Mouse (Mus musculus) kidney, adult 2 months (tissue): ENCODE measurements around the gene Trim30a. TPM values are rescaled to one million over a fixed set of nuclear protein-coding genes. Genes with fewer than 3 reads are reported as not detected.
"Not testable (repeated sequence)": the region's sequence is repeated elsewhere in the genome, so short reads cannot be mapped to it uniquely, and the experiment has no call there.

Source experiments
- DNase-seq: peaks from one replicate; pipeline ENCODE4 v3.0.0; 2021
- H3K27ac ChIP-seq: fragments of 200-500 bp; 2 replicates; pipeline ENCODE4 v1.5.1; 2012; ENCODE audit warnings: low read depth, low read length, control low read depth, inconsistent platforms; ENCODE audit not compliant: insufficient read depth
- H3K27me3 ChIP-seq: fragments of 200-500 bp; replicated peaks from 2 replicates; pipeline ENCODE4 v1.6.1; 2012; ENCODE audit warnings: mild to moderate bottlenecking, moderate library complexity, low read length, inconsistent platforms; ENCODE audit not compliant: control insufficient read depth, insufficient read depth
- H3K36me3 ChIP-seq: fragments of 200-500 bp; 2 replicates; pipeline ENCODE4 v1.6.1; 2012; ENCODE audit warnings: mild to moderate bottlenecking, moderate library complexity, low read length, inconsistent platforms; ENCODE audit not compliant: control insufficient read depth, insufficient read depth
- H3K4me1 ChIP-seq: fragments of 200-500 bp; 2 replicates; pipeline ENCODE4 v1.6.1; 2011; ENCODE audit warnings: low read length; ENCODE audit not compliant: control insufficient read depth, insufficient read depth
- H3K4me3 ChIP-seq: fragments of 200-500 bp; 2 replicates; pipeline ENCODE4 v1.5.1; 2011; ENCODE audit warnings: mild to moderate bottlenecking, low read depth, low read length, control low read depth; ENCODE audit not compliant: insufficient read depth
- CTCF ChIP-seq: fragments of 200-500 bp; conservative IDR thresholded peaks from 2 replicates; pipeline ENCODE4 v1.5.1; 2011; ENCODE audit warnings: low read depth, mild to moderate bottlenecking, control low read depth, low read length, moderate library complexity, mixed read lengths; ENCODE audit not compliant: insufficient read depth, insufficient read length
- POLR2A ChIP-seq: fragments of 200-500 bp; IDR thresholded peaks from one replicate; pipeline ENCODE4 v1.6.1; 2011; ENCODE audit warnings: low read depth, low read length, control low read depth
- WGBS: fragments of 180-500 bp; shearing (Covaris S2); methylation state at CpG from one replicate; pipeline ENCODE4 v1.1.7; 2018; 5-methylcytosine and 5-hydroxymethylcytosine counted together
- polyA plus RNA-seq: library from polyadenylated mRNA; depleted of rRNA; stranded (reverse); fragments of >200 nt; gene quantifications from 2 replicates; pipeline ENCODE4 v1.2.3, GENCODE M21; 2012; rRNA removed

The Trim30a gene
- 2.1 and 4.6 TPM in 2 replicates for polyA plus RNA-seq

- TF ChIP-seq CTCF (peak; percentile 27; the same call in 1 of the 2 replicates), POLR2A (no peak)
- peak within 1 kb of the TSS; percentile 44 for H3K4me3 ChIP-seq
- peak; percentile 61 for DNase-seq
- no peaks in the 10 kb centered on the region for H3K4me1 ChIP-seq
- WGBS, result 51% methylated on average over 3 of the region's 3 CpGs
- H3K36me3 ChIP-seq, result no peaks in the 10 kb centered on the region
- no peaks in the 10 kb centered on the region for H3K27me3 ChIP-seq
- H3K27ac ChIP-seq, result peak within 1 kb of the TSS; percentile 95
Observed at GRCm38 (mm10) chr7:104465065-104465744, at the start of gene Trim30a. Trim30a (minus strand) TSS chr7:104465193.

DNA sequence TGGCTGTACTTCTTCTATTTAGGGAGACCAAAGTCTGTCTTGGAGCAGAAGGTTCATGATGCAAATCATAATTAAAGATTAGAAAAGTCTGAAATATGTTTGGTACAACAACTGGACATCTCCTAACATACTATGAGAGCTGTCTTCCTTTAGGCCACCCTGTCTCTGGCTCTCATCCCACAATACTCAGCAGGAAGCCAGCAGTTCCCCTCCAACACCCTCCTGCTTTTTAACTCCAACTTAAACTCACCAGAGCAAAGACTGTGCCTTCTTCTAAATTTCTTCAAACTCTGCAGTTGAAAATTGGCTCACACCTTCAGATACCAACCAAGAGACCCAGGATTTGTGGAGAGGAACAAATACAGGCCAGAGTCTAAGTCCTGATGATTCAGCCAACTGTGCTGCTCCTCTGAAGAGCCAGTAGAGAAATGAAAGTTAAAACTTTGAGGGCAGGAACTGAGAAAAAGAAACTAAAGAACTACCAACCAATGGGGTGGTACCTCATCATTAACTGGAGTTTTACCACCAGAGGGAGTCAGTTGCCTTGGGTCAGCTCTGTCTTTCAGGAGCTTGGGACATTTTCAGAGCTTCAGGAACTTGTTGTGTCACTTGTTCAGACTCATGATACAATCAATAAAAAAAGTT, 42.5 kb upstream of the Trim30a start, which contains the start of gene Trim30d:
TSS of gene Trim30d (minus strand) at position 429 of the 645 bp plus-strand sequence.
- H3K27ac ChIP-seq, result 0 out of 2 replicates have a peak within 1 kb of the TSS, but pooled peaks have one; percentile 3
- not testable (repeated sequence) for H3K36me3 ChIP-seq, H3K4me3 ChIP-seq, H3K4me1 ChIP-seq, H3K27me3 ChIP-seq
- peak; percentile 8 for DNase-seq

DNA sequence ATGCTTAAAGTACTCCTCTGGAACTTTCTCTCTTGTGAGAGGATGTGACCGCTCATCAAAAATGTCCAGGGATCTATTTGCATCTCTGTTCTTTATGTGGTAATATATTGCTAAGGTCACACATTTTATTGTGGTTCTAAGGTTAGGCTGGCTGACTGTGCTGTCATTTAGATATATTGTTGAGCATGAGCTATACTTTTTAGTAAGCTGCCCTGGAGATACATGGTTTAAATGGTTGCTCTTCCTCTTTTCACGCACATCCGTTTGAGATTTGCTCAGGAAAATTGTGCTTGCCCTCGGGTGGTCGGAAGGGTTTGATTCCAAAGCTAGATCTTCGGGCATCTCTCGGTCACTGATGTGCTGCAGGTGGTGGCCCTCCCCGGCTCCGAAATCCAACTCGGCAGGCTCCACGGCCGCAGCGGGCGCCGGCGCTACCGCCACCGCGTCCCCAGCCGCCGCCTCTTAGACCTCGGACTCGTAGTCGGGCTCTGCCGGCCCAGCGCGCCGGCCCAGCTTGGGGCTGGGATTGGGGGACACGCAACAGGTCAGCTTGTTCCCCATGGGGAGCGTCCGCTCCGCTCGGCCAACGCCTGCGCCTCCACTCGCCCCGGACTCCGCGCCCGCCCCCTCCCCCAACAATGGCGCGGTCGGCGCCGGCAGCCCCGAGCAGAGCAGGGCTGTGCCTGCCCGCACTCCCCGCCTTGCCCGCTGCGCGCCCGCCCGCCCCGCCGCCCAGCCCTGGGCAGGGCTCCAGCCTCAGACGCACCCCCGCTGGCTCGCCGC, 36.8 kb upstream of the Trim30a start:
- 4% methylated on average over 57 of the region's 59 CpGs for WGBS
- TF ChIP-seq CTCF, result no peak
- DNase-seq, result no peak
- Histone ChIP-seq H3K27ac (no peak overlapping the region), H3K4me3 (peak overlapping the region; percentile 16), H3K4me1 (no peaks in the 10 kb centered on the region), H3K36me3 (no peaks in the 10 kb centered on the region), H3K27me3 (no peaks in the 10 kb centered on the region)

DNA sequence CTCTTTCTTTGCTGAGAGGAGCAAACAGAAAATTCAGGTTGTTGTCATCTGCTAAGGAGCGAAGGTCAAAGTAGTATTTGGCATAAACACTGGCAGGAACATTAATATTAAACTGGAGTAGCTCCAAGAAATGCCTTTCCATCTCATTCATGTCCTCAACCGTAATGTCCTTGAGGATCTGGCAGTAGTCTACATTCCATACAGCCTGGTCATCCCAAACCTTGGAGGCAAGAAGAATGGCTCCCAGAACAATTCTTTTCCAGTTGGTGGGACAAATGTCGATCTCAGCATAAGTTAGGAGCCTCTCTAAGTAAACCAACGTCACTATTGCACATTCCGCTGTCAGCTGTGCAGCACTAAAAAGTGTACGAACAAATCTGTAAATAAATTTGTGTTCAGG, 36.2 kb upstream of the Trim30a start:
- WGBS, result 47% methylated on average over 6 of the region's 6 CpGs
- not testable (repeated sequence) for H3K4me1 ChIP-seq, H3K36me3 ChIP-seq, H3K27me3 ChIP-seq, H3K4me3 ChIP-seq, DNase-seq, H3K27ac ChIP-seq

- WGBS, result 46% methylated on average over 7 of the region's 8 CpGs
- not testable (repeated sequence) for H3K4me3 ChIP-seq
Observed at GRCm38 (mm10) chr7:104499464-104499863, 34.5 kb upstream of the Trim30a start.

DNA sequence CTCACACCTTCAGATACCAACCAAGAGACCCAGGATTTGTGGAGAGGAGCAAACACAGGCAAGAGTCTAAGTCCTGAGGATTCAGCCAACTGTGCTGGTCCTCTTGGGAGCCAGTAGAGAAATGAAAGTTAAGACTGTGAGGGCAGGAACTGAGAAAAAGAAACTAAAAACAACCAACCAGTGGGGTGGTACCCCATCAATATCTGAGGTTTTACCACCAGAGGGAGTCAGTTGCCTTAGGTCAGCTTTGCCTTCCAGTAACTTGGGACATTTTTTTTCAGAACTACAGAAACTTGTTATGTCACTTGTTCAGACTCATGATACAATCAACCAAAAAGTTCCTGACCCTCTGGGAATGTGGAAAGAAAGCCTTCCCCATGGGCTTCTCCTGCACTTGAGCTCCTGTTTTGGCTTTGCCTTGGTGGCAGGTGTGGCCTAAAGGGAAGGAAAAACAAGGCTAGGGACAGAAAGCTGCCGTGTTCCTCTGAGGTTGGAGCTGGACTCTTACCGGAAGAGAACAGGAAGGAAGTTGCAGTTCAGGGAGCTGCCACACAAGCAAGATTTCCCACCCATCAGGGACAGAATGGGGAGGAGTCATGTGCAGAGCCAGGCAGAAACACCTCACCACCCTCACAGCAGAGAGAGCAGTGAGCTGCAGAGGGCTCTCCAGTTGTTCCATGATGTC, 18.9 kb downstream of the Trim30a start:
- no peaks in the 10 kb centered on the region for H3K4me1 ChIP-seq
- H3K36me3 ChIP-seq, result no peaks in the 10 kb centered on the region
- TF ChIP-seq POLR2A (no peak), CTCF (0 out of 2 replicates have a peak, but pooled peaks have one; percentile 21)
- DNase-seq, result peak; percentile 55
- no peaks in the 10 kb centered on the region for H3K27me3 ChIP-seq
- 33% methylated on average over 2 of the region's 2 CpGs for WGBS
- peak overlapping the region; percentile 37 for H3K4me3 ChIP-seq
- peak overlapping the region; percentile 98 for H3K27ac ChIP-seq

More at GRCm38 (mm10) chr7:104499464-104499863, 34.5 kb upstream of the Trim30a start:
- not testable (repeated sequence) for H3K36me3 ChIP-seq, DNase-seq, H3K27me3 ChIP-seq, H3K4me1 ChIP-seq, H3K27ac ChIP-seq

DNA sequence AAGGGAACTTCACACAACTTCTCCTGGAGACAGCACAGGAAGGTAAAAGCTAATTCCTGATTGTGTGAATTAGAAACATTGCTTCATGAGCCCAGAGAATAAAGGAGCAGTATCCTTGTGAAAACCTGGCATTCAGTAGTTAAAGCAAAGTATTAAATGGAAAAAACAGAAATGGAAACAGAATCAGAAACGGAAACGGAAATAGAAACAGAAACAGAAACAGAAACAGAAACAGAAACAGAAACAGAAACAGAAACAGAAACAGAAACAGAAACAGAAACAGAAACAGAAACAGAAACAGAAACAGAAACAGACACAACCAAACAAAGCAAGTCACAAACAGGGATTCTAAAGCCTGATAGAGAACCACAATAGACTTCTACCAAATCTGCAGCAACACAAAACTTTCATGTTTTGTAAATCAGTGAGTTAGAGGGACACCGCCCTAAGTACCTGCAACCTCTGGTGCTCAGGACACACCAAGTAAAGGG, 60.5 kb downstream of the Trim30a start:
- Histone ChIP-seq H3K4me3 (no peak overlapping the region), H3K27ac (no peak overlapping the region), H3K27me3 (no peaks in the 10 kb centered on the region), H3K4me1 (no peaks in the 10 kb centered on the region), H3K36me3 (no peaks in the 10 kb centered on the region)
- TF ChIP-seq POLR2A, result no peak
- no peak for TF ChIP-seq CTCF
- DNase-seq, result no peak
- WGBS, result 93% methylated on average over 3 of the region's 3 CpGs
